Mouse (Mus musculus) right cerebral cortex, adult 2 months (tissue): Measurements from ENCODE around the gene Grik2.
A peak's percentile ranks its signal among the peaks of the same experiment; 100 is the strongest.
"Not testable (repeated sequence)": the region's sequence is repeated elsewhere in the genome, so short reads cannot be mapped to it uniquely, and the experiment has no call there.

Source experiments
- DNase-seq, 2 experiments: peaks; one replicate each; pipeline ENCODE4 v3.0.0; 2021 to 2022; ENCODE audit warnings: low spot score in 2 of 2

Gene Grik2

DNA sequence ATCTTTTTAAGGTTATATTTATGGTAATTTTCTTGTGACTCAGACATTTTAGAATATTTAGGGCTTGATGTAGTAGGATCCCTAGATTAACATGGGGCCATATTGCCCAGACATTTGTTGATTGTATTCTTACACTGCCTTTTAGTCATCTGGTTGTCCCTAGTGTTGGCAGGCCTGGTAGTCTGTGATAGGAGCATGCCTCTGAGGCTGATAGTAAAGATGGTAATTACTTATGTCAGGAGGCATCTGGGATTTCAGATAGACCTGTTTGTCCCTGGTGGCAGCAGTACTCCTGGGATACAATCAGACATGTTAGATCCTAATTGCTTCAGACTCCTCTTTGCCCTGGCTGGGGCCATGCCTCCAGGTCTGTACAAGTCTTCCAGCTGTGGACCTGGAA is 423.3 kb downstream of the Grik2 start:
- DNase-seq: no peak

DNA sequence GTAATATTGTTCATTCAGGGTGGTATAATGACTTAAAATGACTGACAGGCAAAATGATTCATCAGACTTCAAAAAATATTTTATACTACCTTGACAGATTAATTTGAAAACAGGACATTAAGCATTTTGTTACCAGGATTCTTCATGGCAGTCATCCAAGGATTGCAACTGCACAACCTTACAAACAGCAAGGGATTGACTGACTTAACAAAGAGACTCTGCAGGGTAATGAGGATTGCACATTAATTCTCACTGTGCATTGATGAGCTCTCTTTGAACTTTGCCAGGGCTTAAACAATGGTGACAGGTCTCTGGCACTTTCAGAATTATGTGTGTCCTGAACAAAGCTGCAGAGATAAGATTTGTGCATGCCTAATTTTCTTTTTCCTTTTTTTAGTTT is 466.2 kb downstream of the Grik2 start:
- DNase-seq: no peak

DNA sequence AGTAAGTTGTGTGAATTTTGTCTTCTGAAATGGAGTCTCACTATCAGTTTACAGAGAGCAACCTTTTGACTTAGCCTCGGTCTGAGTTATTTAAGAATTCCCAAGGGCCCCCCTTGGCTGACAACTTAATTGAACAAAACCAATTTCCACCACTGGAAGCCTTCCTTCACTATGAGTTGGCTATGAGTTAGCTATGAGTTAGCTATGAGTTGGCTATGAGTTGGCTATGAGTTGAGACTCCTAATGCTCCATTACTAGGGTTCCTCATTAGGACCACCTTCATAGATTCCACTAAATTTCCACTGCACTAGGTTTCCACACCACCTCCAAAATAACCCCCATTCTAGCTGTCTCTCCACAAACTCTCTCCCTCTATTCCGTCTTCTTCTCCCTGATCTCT is 468.7 kb downstream of the Grik2 start:
- DNase-seq: no peak

DNA sequence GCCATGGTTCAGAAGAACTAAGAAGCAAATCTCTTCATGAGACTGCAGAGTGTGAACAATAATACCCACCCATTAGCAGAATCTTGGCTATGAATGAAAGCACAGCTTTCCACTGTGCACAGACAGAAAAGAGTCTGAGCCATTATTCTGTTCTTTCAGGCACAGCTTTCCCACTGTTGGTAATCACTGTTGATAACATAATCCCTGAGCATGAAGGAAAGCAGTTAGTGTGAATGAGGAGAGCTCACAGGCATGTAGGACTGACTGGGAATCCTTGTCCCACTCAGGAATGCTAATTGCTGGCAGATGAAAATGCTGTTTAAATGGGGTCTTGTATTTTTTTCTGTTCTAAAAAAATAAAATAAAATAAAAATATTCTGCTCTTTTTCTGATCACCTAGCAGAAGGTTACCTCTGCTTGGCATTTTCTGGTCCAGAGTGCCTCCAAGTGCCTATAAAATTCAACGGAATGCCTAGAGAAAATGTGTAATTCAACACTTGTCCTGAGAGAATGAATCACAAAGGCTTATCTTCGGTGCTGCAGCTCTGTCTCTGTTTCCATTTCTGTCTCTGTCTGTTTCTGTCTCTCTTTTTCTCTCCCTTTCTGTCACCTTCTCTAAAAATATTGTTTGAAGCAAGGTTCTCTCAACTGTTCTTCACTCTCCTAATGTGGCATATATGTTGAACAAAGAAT is 532.2 kb downstream of the Grik2 start:
- peak in 1 of 2 experiments; percentile 20 for DNase-seq

DNA sequence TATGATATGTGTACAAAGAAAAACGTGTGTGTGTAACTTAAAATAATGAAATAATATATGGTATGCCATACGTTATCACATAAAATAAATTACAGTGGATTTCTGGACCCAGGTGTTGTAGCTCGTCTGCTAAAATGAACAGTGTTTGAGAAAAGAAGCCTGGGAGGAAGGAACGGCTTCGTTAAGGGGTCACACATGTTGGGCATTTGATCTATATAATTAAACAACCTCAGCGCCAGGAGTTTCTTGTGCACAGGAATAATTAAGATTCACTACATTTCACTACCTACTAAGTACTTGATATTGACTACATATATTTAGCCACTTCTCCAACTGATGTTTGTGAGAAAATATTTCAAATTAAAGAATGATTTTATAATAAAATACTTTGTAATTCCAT is 551.2 kb downstream of the Grik2 start:
- DNase-seq: not testable (repeated sequence)

DNA sequence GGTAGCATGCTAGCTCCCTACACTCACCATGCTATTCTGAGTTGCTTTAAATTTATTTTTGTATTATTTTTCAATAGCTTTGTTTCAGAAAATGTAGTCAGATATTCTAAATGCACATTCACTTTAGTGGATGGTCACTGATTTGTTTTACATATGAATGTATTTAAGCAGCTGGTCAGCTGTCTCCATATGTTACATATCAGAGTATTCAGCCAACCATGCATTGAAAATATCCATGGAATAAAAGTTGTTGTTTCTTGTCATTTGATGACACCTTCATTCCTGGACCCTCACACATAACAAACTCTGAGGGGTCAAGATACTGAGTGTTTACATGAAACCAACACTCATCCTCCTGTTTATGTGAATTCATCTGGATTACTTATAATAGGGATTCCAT is 551.7 kb downstream of the Grik2 start:
- not testable (repeated sequence) for DNase-seq

DNA sequence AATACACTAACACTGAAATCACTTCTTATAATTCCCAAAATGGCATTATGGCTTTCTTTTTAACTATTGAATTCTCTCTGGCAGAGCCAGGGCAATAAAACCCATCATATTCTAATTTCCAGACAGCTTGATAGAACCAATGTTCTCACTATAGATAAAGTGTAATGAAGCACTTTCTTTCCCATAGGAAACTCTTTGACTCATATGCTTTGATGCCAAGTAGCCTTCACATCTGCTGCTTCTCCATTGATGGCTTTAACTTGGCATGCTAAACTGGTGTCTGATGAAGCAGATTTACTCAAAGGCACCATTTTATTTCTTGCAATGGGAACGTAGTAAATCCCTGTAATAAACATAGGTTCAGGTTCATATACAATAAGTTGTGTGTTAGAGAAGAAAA is 568.5 kb downstream of the Grik2 start:
- DNase-seq: no peak

DNA sequence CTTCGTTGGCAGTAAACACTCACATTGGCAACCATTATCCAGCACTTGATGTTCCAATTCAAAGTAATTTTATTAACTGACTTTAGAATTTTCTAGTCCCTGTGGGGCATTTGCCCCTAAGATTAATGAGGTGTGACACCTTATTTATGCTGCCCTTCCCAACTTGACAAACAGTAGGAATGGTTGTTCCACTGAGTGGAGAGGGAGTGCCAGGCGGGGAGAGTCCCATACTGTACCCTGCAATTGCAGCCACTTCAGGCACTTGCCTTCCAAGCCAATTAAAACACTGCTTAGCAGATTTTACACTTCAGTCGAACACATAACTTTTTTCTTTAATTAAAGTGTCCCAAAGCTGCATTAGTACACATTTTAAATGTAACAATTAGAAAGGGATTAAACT is 568.9 kb downstream of the Grik2 start:
- no peak for DNase-seq

DNA sequence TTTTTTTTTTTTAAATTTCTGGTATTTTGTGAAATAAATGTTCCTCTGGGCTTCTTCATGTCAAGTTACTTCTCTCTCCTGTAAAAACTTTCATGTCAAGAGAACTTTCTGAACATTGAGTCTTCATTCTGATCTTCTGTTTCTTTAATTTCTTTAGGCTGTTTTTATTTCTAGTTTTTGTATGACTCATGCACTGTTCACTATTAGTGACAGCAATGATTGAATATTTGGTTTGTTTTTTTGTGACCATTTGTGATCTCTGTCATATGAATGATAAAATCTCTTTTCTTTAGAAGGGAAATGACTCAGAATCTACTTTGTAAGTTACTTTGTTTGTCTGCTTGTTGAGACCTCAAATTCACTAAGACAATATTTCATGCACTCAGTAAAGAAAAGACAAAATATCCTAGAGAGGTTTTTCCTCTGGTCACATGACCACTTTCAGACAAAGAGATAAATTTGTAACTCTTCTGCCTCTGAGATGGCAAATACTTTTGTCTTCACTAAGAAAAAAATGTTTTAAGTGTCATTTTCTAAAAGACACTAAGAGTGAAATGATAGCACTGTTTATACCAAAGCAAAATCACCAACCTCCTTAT is 596.7 kb downstream of the Grik2 start:
- no peak for DNase-seq

DNA sequence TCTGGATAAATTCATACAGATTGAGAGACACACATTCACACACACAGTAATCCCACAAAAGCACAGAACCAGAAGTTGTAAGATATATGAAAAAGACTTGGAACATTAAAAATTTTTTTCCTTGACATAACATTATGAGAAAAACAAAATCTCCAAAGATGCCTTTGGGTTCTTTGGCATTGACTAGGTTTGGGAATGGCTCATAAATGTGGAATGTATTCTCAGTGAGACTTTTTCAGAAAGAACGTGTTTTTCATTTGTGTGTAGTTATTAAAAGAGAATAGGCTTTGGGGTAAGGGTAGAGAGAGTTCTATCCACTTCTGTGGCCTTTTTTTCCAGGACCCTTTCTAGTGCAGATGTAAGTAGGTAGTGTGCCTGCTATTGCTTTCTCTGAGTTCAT is 597.3 kb downstream of the Grik2 start:
- DNase-seq: no peak

DNA sequence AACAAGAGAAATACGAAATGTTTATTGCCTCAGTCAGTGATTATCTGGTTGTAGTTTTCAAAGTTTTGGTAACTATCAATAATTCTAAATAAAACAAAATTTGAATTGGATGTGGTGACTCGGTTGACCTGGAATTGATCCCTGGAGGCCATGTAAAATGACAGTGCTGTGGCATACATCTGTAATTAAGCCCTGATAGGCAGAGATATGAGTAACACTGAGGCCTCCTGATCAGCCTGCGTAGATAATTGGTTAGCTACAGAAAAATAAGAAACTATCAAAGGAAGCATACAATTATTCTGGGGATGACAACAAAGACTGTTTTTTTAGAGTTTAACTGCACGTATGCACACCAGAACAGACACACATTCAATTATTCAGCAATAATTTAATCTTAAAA is 634.4 kb downstream of the Grik2 start:
- no peak for DNase-seq

DNA sequence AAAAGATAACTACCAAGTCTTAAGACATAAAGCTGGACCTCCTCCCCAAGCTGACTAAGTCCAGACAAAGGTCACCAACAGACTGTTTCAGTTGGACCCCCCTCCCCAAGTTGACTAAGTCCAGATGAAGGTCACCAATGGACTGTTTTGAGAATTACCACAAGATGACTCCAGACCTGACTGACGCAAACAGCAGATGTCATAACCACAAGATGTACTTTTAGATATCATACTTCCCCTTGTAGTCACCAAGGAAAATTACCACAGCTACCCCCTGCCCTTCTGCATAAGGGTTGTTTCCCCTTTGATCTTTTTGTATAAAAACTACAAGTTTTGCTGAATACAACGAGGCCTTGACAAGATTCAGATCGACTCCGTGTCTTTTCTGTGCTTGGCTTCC is 637.1 kb downstream of the Grik2 start:
- DNase-seq: not testable (repeated sequence)

DNA sequence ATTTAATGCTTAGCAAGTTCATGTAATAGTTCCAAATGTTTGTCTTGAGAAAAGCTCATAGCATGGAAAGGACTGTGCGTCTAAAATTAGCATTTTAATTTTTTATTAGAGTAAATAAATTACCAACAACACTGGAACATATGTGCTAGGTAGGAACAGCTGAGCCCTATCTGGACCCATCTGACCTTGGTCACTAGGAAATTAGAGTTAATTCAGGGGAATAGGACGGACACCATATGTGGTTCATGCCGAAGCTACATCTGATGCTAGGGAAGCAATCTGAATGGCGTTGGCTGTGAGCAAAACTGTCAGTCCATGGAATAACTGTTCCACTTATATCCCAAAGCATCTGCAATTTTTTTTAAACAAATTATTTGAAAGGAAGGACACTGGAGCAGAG is 638.9 kb downstream of the Grik2 start:
- no peak for DNase-seq

DNA sequence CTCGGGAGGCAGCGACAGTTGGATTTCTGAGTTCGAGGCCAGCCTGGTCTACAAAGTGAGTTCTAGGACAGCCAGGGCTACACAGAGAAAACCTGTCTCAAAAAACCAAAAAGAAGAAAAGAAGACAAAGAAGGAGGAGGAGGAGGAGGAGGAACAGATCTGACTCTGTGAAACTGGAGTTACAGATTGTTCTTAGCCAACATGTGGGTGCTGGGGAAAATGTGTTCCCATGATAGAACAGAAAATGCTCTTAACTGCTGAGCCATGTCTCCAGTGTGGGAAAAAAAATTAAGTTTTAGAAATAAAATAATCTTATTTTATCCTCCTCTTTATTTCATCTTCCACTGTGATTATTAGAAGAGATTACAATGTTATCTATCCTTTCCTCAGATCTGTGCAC is 645.9 kb downstream of the Grik2 start:
- DNase-seq: no peak

DNA sequence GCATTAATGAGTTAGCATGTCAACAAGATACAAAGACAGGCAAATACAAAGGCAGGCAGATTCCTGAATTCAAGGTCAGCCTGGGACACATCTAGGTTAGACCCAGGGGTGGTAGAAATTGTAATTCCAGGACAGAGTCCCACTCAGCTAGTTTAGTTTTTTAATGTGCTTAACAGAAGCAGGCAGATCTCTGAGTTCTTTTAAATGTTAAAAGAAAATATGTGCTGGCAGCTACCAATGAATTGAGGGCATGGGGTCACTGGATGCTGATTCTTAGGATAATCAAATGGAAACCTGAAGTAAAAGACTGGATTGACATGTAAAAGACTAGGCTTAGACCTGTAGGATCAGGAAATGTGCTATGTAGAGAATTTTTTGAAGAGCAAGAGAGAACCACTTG is 651.8 kb downstream of the Grik2 start:
- no peak for DNase-seq

DNA sequence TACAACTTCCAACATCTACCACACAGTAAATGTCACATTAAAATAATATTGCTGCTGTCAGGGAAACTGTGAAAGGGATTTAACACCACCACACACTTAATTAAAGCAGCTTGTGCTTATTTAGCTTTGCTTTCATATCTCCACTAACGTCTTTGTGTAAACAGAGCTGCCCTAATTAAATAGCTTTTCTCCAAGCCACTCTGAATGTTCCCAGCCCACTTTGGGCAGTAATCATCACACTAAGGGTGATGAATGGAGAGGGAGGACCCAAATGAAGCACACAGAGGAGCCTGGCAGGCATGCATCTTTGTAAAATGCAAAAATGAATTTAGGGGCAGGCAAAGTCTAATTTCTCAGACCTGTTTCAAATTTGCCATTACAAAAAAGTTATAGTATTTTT is 657.3 kb downstream of the Grik2 start:
- no peak for DNase-seq

DNA sequence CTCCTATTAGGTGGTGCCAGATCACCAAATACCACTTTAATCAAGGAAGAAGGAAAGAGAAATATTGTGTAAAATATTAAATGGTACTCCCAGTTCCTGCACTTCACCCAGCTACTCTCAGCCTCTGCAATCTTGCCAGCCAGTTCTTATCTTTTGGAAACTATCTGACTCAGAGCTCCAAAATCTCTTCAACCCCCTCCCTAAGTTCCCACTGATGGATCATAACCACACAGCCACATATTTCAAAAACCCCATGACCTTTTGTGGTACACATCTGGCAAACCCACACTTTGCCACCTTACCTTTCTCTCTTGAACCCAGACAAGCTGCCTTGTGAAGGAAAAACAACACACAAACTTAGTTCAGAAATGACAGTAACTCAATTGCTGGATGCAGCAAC is 738.2 kb downstream of the Grik2 start:
- no peak for DNase-seq

DNA sequence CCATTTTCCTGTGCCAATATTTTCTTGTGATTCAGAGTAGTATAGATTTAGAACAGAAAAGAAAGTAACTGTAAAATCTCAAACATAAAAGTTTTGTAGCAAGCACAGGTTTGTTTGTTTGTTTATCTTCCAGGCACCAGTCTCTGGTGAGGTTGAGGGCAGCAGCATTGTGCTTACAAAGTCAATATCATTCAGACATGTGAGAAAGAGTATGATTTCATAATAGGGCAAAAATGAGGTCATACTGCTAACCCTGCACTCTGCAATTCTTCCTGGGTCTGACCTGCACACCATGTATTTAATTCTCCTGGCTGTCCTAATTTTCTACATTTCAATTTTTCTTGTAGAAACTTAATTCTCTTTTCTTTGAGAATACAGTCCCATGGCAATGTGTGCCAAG is 739.2 kb downstream of the Grik2 start:
- no peak for DNase-seq
